Mouse (Mus musculus) left cerebral cortex, postnatal 36 days (tissue): ENCODE data around the gene Sv2b. TPM values are rescaled to one million over a fixed set of nuclear protein-coding genes. Genes with fewer than 3 reads are reported as not detected.
"Not testable (repeated sequence)": the region's sequence is repeated elsewhere in the genome, so short reads cannot be mapped to it uniquely, and the experiment has no call there.

Experiments
- DNase-seq, 2 experiments: peaks; one replicate each; pipeline ENCODE4 v3.0.0; 2021 to 2022; ENCODE audit warnings: low spot score in 2 of 2, mixed read lengths in 1 of 2
- intact Hi-C: fragments of 180-260 bp; cut with DNase I; formaldehyde crosslinking; loops from one replicate; pipeline ENCODE4 v1.15.1; 2025
- total RNA-seq, 2 experiments: library from RNA; stranded (reverse); gene quantifications; 2 replicates each; pipeline ENCODE4 v1.2.3; 2021

The Sv2b gene
- total RNA-seq, 2 experiments from 2014 or later = 371 to 401 TPM

- intact Hi-C loops = no loop called here
- no peak for DNase-seq
Measured at GRCm38 (mm10) chr7:75224206-75224605, 84.9 kb downstream of the Sv2b start.

GRCm38 (mm10) chr7:75222704-75223431 lies 86.2 kb downstream of the Sv2b start:
- DNase-seq = no peak
- intact Hi-C loops = no loop called here

GRCm38 (mm10) chr7:75220786-75221185 lies 88.3 kb downstream of the Sv2b start:
- no peak for DNase-seq
- intact Hi-C loops = no loop called here

DNA sequence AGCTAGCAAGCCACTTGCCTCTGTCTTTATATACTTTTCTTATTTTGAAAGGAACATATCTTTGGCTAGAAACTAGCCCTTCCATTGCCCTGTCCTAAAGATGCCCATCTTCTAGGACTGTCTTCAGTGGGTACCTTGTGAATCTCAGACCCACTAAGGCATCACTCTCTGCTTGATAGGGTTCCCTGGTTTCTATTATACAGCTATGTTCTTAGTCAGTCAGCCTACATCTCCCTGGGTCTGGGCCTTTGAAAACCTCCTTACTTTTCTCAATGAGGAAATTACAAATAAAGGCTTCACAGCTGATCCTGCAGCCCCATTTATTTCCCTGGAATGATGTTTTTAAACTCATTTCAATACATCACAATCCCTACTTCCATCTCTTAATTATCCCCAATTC lies 88.8 kb downstream of the Sv2b start:
- intact Hi-C loops = no loop called here
- no peak for DNase-seq

DNA sequence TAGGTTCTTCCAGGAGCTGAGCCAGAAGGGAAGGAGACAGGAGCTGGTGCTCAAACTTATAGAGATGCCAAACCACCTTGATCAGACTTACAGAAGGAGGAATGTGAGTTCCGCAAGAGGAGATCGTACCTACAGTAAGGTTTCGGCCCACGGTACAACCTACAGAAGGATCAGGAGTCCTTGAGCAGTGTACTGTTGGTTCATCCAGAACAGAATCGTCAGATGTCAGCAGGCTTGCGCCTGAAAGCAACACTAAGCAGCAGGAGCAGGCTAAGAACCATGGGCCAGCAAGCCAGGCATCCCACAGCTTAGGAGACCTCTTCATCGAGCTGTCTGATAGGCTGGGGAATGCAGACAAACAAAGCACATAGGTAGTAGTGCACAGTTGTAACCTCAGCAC lies 92.9 kb downstream of the Sv2b start:
- no peak for DNase-seq
- intact Hi-C loops = no loop called here

GRCm38 (mm10) chr7:75209221-75209641 lies 99.8 kb downstream of the Sv2b start:
- intact Hi-C loops = loop anchor here (5.0 kb wide), 1 partner anchor 63 kb away; no protein-coding TSS in a partner anchor
- peak; percentile 37 to 48 for DNase-seq

DNA sequence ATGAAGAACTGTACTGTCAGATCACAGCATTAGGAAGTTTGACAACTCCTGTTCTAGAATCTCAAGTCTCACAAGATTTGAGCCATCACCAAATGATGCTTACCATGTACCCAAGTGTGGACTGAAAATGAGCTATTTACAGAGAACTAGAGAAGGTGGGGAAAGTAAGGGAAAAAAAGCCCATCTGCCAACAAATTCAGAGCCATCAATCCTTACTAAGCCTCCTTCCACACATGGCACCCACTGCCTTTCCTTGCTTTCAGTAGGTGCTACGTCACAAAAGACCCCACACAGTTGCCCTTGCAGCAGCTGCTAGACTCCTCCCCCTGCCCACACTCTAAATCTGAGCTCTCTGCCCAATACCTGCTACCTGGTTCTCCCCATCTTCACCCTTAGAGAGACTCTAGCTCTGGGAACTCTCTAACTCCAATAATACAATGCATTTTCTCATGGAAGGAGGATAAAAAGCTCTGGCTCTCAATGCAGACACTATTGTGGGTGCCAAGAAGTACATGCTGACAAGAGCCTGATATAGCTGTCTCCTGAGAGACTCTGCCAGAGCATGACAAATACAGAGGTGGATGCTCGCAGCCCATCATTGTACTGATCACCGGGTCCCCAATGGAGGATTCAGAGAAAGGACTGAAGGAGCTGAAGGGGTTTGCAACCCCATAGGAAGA lies 101.0 kb downstream of the Sv2b start:
- no peak for DNase-seq
- intact Hi-C loops = loop anchor here (5.0 kb wide), 1 partner anchor 64 kb away; no protein-coding TSS in a partner anchor

GRCm38 (mm10) chr7:75206671-75207070 lies 102.4 kb downstream of the Sv2b start:
- intact Hi-C loops = loop anchor here (5.0 kb wide), 1 partner anchor 66 kb away; no protein-coding TSS in a partner anchor
- no peak for DNase-seq

DNA sequence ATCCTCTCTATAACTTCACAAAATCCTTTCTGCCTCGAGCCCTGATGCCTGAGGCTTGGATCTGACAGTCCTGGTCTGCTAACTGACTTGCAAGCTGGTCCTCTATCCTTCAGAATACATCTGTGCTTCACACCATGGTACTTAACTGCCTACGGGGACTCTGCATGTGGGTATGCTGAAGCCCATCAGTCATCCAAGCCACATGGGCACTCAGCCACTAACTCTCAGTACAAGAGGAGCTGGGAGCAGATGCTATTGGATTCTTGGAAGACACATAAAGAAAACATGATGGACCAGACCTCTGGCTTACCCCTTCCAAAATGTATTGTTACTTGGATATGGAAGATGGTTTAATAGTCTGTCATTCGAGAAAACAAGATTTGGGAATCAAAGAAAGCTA lies 103.7 kb downstream of the Sv2b start:
- intact Hi-C loops = loop anchor here (5.0 kb wide), 1 partner anchor 67 kb away; no protein-coding TSS in a partner anchor
- no peak for DNase-seq

DNA sequence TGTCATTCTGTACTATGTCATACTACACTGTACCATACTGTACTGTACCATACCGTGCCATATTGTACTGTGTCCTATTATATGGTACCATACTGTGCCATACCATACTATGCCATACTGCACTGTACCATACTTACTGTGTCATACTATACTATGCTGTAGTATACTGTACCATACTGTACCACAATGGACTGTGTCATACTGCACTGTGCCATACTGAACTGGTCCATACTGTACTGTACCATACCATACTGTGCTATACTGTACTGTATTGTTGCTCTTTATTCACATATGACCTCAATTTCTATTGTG lies 114.2 kb downstream of the Sv2b start:
- intact Hi-C loops, DNase-seq: not testable (repeated sequence)

DNA sequence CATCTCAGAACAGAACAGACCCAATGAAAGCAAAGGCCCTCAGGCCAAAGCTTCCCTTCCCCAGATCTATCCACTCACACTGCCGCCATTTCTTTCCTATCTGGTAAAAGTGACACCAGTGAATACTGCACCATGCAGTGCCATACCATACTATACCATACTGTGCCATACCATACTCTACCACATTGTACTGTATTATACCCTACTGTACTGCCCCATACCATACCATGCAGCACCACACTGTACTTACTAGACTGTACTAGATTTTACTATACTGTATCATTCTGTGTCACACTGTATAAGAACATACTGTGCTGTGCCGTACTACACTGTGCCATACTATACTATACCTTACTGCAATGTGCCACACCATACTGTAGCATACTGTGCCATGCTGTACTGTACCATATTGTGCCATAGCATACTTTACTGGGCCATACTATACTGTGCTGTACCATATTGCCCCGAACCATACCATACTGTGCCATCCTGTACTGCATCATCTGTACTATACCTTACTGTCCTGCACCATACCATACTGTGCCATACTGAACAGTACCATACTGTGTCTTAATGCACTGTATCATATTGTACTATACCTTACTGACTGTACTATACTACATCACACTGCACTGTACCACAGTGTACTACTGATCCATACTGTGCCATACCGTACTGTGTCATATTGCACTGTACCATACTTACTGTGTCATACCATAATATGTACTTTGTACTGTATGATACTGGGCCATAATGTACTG lies 114.7 kb downstream of the Sv2b start:
- intact Hi-C loops = no loop called here
- DNase-seq = no peak

DNA sequence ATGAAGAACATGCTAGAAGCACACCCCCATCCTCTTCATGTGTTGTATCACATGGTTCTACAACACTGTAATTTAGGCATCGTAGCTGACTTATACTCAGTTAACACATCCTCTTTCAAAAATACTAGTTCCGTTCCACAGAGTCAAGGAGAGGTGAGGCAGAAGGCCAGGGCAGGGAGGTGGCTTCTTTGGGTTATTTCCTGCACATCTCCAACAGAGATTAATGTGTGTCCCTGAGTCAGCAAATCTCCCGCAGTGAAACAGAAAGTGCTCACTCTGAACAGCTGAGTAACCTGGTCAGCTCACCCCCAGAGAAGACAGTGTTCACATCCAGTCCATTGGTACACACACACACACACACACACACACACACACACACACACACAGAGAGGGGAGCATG lies 118.9 kb downstream of the Sv2b start:
- intact Hi-C loops = no loop called here

GRCm38 (mm10) chr7:75175042-75175441 lies 134.0 kb downstream of the Sv2b start:
- intact Hi-C loops = no loop called here
- no peak for DNase-seq

More for the DNA sequence above, 118.9 kb downstream of the Sv2b start:
- no peak for DNase-seq

- no peak for DNase-seq
- intact Hi-C loops = no loop called here
Measured at GRCm38 (mm10) chr7:75167481-75167880, 141.6 kb downstream of the Sv2b start.

- DNase-seq = no peak
- intact Hi-C loops = no loop called here
Measured at GRCm38 (mm10) chr7:75147174-75147573, 161.9 kb downstream of the Sv2b start.

- intact Hi-C loops = no loop called here
- no peak for DNase-seq
Measured at GRCm38 (mm10) chr7:75142800-75143199, 166.3 kb downstream of the Sv2b start.

DNA sequence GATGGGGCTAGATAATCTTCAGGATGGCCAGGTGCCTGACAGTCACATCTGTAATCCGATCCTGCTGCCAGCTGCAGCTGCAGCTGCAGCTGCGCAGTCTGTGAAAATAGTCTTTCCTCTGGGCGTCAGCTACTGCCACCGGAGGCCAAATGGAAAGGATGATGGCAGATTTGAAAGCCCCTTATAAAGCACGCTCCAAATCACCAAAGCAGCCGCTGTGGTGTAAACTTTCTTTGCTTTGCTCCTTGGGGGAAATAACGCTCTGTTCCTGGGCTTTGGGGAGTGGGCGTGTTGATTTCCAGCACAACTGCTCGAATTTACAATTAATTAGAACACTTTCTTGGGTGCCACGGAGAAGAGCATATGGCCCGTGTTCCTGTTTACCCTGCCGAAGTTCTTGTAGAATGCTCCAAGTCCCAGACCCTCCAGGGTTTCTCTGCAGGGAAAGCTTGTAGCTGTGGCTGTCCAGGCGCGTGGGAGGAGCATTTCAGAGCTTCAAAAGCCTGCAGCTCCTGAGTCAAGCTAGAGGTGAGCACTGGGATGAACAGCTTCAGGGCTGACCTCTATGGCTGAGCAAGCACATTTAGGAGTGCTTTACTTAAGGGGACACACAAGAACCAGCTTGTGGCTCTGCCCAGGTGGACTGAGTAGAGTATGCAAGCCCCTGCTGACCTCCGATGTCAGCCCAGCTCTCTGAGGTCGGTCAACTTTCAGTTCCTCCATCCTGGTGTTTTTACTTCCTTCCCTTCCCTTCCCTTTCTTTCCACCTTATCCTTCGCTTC lies 167.0 kb downstream of the Sv2b start:
- intact Hi-C loops = no loop called here
- DNase-seq = no peak

DNA sequence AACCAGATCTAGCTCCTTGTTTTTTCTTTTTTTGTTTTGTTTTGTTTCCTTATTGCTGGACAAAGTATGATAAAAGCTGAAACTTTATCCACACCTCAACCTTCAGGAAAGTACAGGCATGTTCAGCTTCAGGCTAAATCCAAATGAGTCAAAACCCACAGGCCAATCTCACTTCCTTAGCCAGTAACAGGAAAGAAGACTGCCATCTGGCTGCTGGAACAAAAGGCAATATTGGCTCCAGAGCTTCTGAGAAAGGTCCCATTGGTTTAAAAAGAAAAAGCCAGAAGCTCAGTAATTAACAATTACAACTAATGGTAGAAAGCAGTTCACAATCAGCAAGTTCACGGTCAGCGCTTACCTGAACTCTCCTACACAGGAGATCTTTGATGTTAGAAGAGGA lies 169.8 kb downstream of the Sv2b start:
- no peak for DNase-seq

More for the DNA sequence above, 169.8 kb downstream of the Sv2b start:
- intact Hi-C loops = loop anchor here (10.0 kb wide), 1 partner anchor 415 kb away; no protein-coding TSS in a partner anchor
